Mouse (Mus musculus): ENCODE results near the gene Fastk. TPM values are rescaled to one million over a fixed set of nuclear protein-coding genes. Genes with fewer than 3 reads are reported as not detected.

Gene Fastk
- total RNA-seq, 4 experiments from 2014 or later = 128 to 142 (median 135) TPM

DNA sequence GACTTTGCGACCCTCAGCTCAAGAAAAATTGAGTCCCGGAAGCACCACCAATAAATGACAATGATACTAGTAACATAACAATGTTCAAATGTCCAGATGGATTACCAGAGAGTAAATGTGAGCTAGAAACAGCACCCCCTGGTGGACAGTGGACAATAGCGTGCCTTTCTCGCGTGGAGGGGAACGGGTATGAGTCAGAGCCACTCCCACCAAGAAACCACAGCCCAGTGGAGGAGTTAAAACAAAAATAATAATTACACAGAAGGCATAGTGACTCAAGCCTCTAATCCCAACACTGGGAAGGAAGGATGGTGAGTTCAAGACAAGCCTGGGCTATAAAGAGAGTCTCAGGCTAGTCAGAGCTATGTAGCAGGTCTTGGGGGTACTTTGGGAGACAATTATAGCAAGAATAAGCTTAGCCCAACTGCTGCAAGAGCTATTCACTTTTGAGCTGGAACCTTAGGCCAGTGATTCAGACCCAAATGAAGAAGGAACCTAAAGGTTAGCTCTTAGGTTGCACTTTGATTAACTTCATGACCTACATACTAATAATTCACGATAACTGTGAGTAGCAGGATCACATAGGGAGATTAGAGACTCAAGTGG lies 51.6 kb downstream of the Fastk start, which contains the start of gene Abcb8:
Gene Abcb8, plus strand, starts transcription at position 272 of the 606 bp plus-strand sequence.
- DNase-seq (ENCODE audit: low spot score in 2 of 2) = peak; percentile 51 to 83

- no peak for DNase-seq (ENCODE audit: low spot score in 2 of 2)
These were observed 52.4 kb downstream of the Fastk start for GRCm38 (mm10) chr5:24392724-24393123.

- DNase-seq (ENCODE audit: low spot score in 2 of 2) = no peak
These were observed 53.2 kb downstream of the Fastk start, which contains the start of gene Atg9b for GRCm38 (mm10) chr5:24391864-24392263. Gene Atg9b (minus strand): TSS chr5:24392143.

GRCm38 (mm10) chr5:24389658-24390020 lies 55.4 kb downstream of the Fastk start:
- no peak for DNase-seq (ENCODE audit: low spot score in 2 of 2)

GRCm38 (mm10) chr5:24389011-24389657 lies 56.0 kb downstream of the Fastk start:
- no peak for DNase-seq (ENCODE audit: low spot score in 2 of 2)

Other genes with a start within 250 kb of the Fastk start
- 10 to 100 TPM; 33.4 to 38.9 (median 37.6) TPM for gene Kcnh2, start 93.7 kb downstream of the Fastk start, total RNA-seq (2022)
- 1 to 10 TPM; 5.8 to 8.0 (median 6.9) TPM for gene Nos3, start 80.5 kb downstream of the Fastk start, total RNA-seq (2022)
- gene Atg9b, start 53.1 kb downstream of the Fastk start, total RNA-seq (2022) = 1 to 10 TPM; 4.7 to 5.8 (median 5.1) TPM
- 10 to 100 TPM; 54.5 to 65.4 (median 58.7) TPM for gene Abcb8, start 51.6 kb downstream of the Fastk start, total RNA-seq (2022)
- gene Asic3, start 31.9 kb downstream of the Fastk start, total RNA-seq (2022) = 1 to 10 TPM in 1 of 4 experiments, under 1 TPM in 3; 0.16 to 1.1 (median 0.34) TPM
- 100 to 1,000 TPM; 121 to 136 (median 129) TPM for gene Cdk5, start 21.8 kb downstream of the Fastk start, total RNA-seq (2022)
- gene Slc4a2, start 21.4 kb downstream of the Fastk start, total RNA-seq (2022) = 10 to 100 TPM; 31.0 to 52.6 (median 39.2) TPM
- 10 to 100 TPM; 24.2 to 30.3 (median 27.3) TPM for gene Tmub1, start 2.6 kb upstream of the Fastk start, total RNA-seq (2022)
- gene Agap3, start 6.9 kb upstream of the Fastk start, total RNA-seq (2022) = 100 to 1,000 TPM; 521 to 543 (median 525) TPM
- gene Gbx1, start 81.9 kb upstream of the Fastk start, total RNA-seq (2022) = 1 to 10 TPM in 3 of 4 experiments, under 1 TPM in 1; 0.65 to 1.4 (median 1.2) TPM
- 1 to 10 TPM in 2 of 4 experiments, under 1 TPM in 2; 0.65 to 4.1 (median 2.1) TPM for gene Asb10, start 95.7 kb upstream of the Fastk start, total RNA-seq (2022)
- under 1 TPM in 2 of 4 experiments, not detected in 2; 0.11 to 0.16 TPM for gene 4931409K22Rik, start 111.5 kb upstream of the Fastk start, total RNA-seq (2022)
- 10 to 100 TPM; 80.5 to 93.3 (median 83.7) TPM for gene Abcf2, start 132.2 kb upstream of the Fastk start, total RNA-seq (2022)
- gene Chpf2, start 141.5 kb upstream of the Fastk start, total RNA-seq (2022) = 10 to 100 TPM; 63.7 to 82.2 (median 70.9) TPM
- 100 to 1,000 TPM in 2 of 4 experiments, 10 to 100 TPM in 2; 98.6 to 117 (median 104) TPM for gene Smarcd3, start 179.1 kb upstream of the Fastk start, total RNA-seq (2022)
- 10 to 100 TPM; 85.4 to 91.5 (median 86.1) TPM for gene Nub1, start 240.2 kb upstream of the Fastk start, total RNA-seq (2022)

Measured in left cerebral cortex, adult 8-10 months (tissue).